Mouse (Mus musculus) E14TG2a.4 (cell line): ENCODE results near the gene Tsacc.
"Not testable (repeated sequence)": the region's sequence is repeated elsewhere in the genome, so short reads cannot be mapped to it uniquely, and the experiment has no call there.

Source experiments
- H3K27me3 ChIP-seq: 2 replicates; pipeline ENCODE4 v1.6.1; 2014; ENCODE audit warnings: low read length, control low read depth; ENCODE audit not compliant: insufficient read depth
- H3K36me3 ChIP-seq: 2 replicates; pipeline ENCODE4 v1.6.1; 2014; ENCODE audit warnings: low read length, control low read depth; ENCODE audit not compliant: insufficient read depth
- H3K4me1 ChIP-seq: replicated peaks from 2 replicates; pipeline ENCODE4 v1.6.1; 2014; ENCODE audit warnings: low read depth, low read length, control low read depth
- H3K4me3 ChIP-seq: replicated peaks from 2 replicates; pipeline ENCODE4 v1.5.1; 2014; ENCODE audit warnings: mild to moderate bottlenecking, low read length
- H3K9me3 ChIP-seq: 2 replicates; pipeline ENCODE4 v1.6.1; 2014; ENCODE audit warnings: low read length, control low read depth
- CTCF ChIP-seq: conservative IDR thresholded peaks from 2 replicates; pipeline ENCODE4 v1.5.1; 2014; ENCODE audit warnings: low read length
- NANOG ChIP-seq: IDR thresholded peaks from 2 replicates; pipeline ENCODE4 v1.6.1; 2014; ENCODE audit warnings: borderline replicate concordance, low read length, mixed read lengths
- POU5F1 ChIP-seq: IDR thresholded peaks from 2 replicates; pipeline ENCODE4 v1.6.1; 2014; ENCODE audit warnings: low read length, borderline replicate concordance

Gene Tsacc

DNA sequence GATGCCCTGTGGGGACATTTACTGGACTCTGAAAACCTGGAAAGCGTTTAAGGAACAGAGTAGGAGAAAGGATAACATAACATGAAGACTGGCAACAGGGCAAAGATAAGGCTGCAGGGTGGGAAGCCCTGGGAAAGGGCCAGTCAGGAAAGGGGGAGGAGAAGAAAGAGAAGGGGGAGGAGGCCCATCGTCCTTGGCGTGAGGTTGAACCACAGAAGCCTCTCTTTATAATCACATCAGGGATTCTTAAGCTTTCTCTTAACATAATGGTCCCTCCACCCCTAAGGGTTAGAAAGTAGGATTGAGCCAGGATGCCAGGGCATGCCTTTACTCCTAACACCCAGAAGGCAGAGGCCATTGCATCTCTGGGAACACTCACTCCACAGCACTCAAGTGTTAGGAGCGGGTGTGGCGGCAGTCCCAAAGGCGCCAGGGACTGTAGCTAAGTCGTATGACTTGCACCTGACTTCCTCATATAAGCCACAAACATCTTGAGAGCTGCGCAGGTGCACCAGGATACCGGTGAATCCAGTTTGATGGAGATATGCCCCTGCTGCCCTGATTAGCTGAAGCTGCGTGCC, 8.6 kb downstream of the Tsacc start:
- not testable (repeated sequence) for H3K27me3 ChIP-seq, H3K4me3 ChIP-seq
- peaks cover 48% of the 10 kb centered on the region for H3K36me3 ChIP-seq
- H3K9me3 ChIP-seq, result peaks cover 18% of the 10 kb centered on the region
- TF ChIP-seq NANOG, result peak; percentile 12; the same call in 1 of the 2 replicates
- peaks cover 57% of the 10 kb centered on the region for H3K4me1 ChIP-seq

DNA sequence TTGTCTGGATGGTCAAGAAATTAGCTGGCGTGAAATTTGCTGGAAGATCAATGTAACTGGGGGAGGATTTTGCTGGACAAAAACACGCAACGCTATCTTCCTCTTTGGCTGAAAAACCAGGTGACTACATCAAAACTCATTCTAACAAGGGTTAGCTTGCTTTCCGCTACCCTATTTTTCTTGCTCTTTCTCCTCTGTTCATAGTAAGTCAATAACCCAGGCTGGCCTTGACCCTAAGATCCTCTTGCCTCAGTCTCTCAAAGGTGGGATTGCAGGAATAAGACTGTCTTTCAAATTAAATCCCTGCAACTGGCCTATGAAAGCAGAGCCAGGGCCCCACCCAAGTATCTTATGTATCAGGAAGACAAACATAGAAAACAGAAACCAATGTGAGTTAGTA, 9.7 kb downstream of the Tsacc start, which contains the start of gene Gm38392:
Gene Gm38392, minus strand, starts transcription at position 101 of the 400 bp plus-strand sequence.
- Histone ChIP-seq H3K27me3 (no peaks in the 10 kb centered on the region), H3K36me3 (peaks cover 48% of the 10 kb centered on the region), H3K4me3 (no peak within 1 kb of the TSS), H3K4me1 (peaks cover 63% of the 10 kb centered on the region), H3K9me3 (peaks cover 18% of the 10 kb centered on the region)
- TF ChIP-seq NANOG (no peak), CTCF (no peak), POU5F1 (no peak)

DNA sequence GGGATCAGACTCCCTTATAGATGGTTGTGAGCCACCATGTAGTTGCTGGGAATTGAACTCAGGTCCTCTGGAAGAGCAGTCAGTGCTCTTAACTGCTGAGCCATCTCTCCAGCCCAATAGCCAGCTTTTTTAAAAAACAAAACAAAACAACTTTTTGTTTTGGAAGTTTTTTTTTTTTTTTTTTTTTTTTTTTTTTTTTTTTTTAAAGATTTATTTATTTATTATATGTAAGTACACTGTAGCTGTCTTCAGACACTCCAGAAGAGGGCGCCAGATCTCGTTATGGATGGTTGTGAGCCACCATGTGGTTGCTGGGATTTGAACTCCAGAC, 11.3 kb downstream of the Tsacc start:
- H3K4me1 ChIP-seq, result peaks cover 65% of the 10 kb centered on the region
- H3K9me3 ChIP-seq, result peaks cover 18% of the 10 kb centered on the region
- not testable (repeated sequence) for H3K27me3 ChIP-seq, H3K4me3 ChIP-seq
- H3K36me3 ChIP-seq, result peaks cover 41% of the 10 kb centered on the region

DNA sequence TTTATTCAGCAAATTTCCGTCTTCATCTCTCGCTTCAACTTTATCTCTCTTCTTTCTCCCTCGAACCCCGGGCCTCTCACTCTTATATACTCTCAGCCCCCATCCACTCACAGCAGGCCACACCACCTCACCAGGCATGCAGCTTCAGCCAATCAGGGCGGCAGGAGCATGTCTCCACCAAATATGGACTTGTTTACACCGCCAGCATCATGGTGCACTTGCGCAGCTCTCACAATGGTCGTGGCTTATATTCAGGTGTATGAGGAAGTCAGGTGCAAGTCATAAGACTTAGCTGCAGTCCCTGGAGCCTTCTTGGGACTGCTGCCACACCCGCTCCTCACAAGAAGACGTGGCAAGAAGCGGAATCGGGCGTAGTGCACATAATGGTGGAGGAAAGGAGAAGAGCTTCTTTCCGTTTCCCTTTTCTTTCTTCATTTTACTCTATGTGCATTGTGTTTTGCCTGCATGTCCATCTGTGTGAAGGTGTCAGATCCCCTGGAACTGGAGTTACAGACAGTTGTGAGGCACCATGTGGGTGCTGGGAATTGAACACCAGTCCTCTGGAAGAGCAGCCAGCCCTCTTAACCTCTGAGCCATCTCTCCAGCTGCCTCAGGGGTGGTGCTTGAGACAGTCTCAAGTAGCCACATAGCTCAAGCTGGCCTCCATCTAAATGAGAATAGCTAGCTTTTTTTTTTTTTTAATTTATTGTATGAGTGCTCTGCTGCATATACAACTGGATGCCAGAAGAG, 11.8 kb downstream of the Tsacc start:
- Histone ChIP-seq H3K9me3 (peaks cover 18% of the 10 kb centered on the region), H3K4me1 (peaks cover 65% of the 10 kb centered on the region), H3K36me3 (peaks cover 36% of the 10 kb centered on the region)
- H3K27me3 ChIP-seq, H3K4me3 ChIP-seq: not testable (repeated sequence)

DNA sequence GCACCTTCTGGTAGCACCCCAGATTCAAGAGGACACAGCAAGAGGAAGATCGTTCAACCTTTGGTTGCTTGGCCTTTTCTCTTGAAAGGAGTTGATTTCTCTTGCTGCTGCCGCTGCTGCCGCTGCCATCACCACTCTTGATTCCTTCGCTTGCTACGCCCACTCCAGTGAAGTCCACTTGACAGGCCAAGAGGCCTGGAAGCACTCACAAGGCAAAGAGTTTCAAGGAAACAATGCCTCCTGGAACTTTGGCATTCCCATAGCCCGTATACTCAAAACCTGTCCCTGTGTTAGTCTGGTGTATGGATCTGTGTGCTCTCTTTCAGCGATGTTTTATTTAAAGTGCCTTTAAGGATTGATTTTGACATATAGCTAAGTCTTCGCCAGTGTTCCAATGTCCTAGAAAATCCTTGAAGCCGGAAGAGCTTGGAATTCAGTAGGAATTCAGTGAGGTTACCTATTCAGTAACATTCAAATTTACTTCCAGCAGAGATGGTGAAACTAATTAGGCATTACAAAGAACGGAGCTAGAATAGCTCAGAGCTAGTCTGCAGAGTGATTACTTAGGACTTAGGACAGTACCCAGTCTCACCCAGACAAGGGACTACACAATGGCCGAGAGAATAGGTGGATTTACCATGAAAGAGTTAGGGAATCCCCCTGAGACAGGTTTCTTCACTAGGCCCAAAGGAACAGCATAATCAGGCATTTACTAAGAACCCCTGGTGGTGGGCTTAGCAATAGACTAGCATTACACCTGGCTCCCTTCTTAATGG, 15.5 kb downstream of the Tsacc start:
- peaks cover 17% of the 10 kb centered on the region for H3K36me3 ChIP-seq
- H3K27me3 ChIP-seq, result not testable (repeated sequence)
- peak; percentile 86 for TF ChIP-seq NANOG
- H3K4me3 ChIP-seq, result peak overlapping the region; percentile 69
- H3K4me1 ChIP-seq, result peaks cover 65% of the 10 kb centered on the region
- peaks cover 18% of the 10 kb centered on the region for H3K9me3 ChIP-seq

DNA sequence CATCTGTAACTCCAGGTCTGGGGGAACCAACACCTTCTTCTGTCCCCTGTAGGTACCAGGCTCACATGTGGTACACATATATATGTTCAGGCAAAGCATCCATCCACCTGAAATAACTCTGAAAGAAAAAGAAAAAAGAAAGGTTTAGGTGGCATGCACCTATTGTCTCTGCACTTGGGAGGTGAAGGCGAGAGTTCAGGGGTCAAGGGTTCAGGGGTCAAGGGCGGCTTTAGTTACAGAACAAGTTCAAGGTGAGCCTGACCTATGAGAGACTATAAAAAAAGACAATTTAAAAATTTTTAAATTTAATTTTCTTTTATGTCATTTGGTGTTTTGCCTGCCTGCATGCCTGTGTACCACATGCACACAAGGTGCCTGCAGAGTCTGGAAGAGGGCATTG, 16.8 kb downstream of the Tsacc start:
- H3K4me3 ChIP-seq, result peak overlapping the region; percentile 69
- H3K9me3 ChIP-seq, result peaks cover 15% of the 10 kb centered on the region
- TF ChIP-seq NANOG (no peak), CTCF (no peak), POU5F1 (no peak)
- peaks cover 8% of the 10 kb centered on the region for H3K36me3 ChIP-seq
- no peaks in the 10 kb centered on the region for H3K27me3 ChIP-seq
- H3K4me1 ChIP-seq, result peaks cover 77% of the 10 kb centered on the region

DNA sequence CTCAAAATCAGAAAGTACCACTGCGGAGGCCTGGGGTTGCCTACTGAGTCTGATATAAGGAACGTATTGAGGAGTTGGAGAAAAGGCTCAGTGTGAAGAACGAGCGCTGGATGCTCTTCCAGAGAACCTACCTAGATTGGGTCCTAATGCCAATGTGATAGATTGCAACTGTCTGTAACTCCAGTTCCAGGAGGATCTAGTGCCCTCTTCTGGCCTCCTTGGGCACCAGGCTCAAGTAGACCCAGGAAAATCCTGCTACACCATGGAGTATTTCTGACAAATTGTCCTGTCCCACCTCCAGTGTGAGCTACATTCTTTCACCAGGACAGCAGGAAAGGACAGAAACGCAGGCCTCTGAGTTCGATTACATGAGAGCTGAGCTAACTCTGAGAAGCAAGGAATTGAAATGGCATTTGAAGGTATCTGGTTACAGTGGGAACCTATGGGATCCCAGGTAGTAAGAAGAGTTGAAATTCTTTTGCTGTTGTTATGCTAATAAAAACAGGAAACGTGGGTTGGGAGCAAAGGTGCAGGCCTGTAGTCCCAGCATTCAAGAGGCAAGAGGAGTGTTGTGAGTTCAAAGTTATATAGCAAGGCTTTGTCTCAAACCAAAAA, 20.2 kb downstream of the Tsacc start:
- no peak for TF ChIP-seq NANOG
- peak; percentile 47 for TF ChIP-seq CTCF
- peaks cover 66% of the 10 kb centered on the region for H3K4me1 ChIP-seq
- H3K4me3 ChIP-seq, result peak overlapping the region; percentile 73
- H3K9me3 ChIP-seq, result no peaks in the 10 kb centered on the region
- no peaks in the 10 kb centered on the region for H3K27me3 ChIP-seq
- H3K36me3 ChIP-seq, result peaks cover 13% of the 10 kb centered on the region

DNA sequence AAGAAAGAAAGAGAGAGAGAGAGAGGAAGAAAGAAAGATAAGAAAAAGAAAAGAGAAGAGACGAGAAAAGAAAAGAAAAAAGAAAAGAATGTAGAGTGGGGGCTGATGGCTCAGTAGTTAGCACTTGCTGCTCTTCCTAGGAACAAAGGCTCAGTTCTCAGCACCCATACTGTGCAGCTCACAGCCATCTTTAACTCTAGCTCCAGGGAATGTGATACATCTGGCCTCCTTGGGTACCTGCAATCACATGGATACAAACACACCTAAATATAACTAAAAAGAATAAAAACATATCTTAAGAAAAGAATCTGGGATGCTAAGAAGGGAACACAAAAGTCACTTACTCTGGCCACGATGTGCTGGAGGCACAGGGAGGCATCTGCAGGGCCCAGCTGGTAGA, 20.7 kb downstream of the Tsacc start:
- Histone ChIP-seq H3K4me3 (peak overlapping the region; percentile 73), H3K9me3 (no peaks in the 10 kb centered on the region), H3K36me3 (peaks cover 13% of the 10 kb centered on the region), H3K4me1 (peaks cover 64% of the 10 kb centered on the region), H3K27me3 (no peaks in the 10 kb centered on the region)
- TF ChIP-seq CTCF, result no peak
- TF ChIP-seq NANOG, result no peak; the same call in 1 of the 2 replicates
- no peak for TF ChIP-seq POU5F1
